Mouse (Mus musculus): ENCODE measurements at regions not wholly inside any gene's neighbourhood (a gene's known extent, or its start where the extent isn't known, plus 50 kb on each side); places are given as distances from the start of the nearest gene placed in this dataset.

- Histone ChIP-seq H3K4me1 (replicated peaks; ENCODE audit: control insufficient read depth, insufficient read depth, low read length) (no peaks in the 10 kb centered on the region), H3K9ac (ENCODE audit: low read depth, low read length) (no peak overlapping the region), H3K4me2 (replicated peaks; ENCODE audit: low read depth) (no peak overlapping the region), H3K27me3 (replicated peaks; ENCODE audit: control insufficient read depth, insufficient read depth, low read length) (no peaks in the 10 kb centered on the region), H3K36me3 (ENCODE audit: control insufficient read depth, insufficient read depth) (no peaks in the 10 kb centered on the region), H3K9me3 (ENCODE audit: control insufficient read depth) (no peaks in the 10 kb centered on the region), H3K4me3 (ENCODE audit: low read depth, low read length) (no peak overlapping the region), H3K27ac (ENCODE audit: low read depth, low read length) (no peak overlapping the region)
- 71% methylated on average over 3 of the region's 3 CpGs for WGBS
- no peak for ATAC-seq
- no peak for TF ChIP-seq CTCF (IDR thresholded peaks at IDR 0.05; ENCODE audit: low read depth)
Measured at GRCm38 (mm10) chr2:72627915-72628314, 152.0 kb downstream of the Cdca7 start.

DNA sequence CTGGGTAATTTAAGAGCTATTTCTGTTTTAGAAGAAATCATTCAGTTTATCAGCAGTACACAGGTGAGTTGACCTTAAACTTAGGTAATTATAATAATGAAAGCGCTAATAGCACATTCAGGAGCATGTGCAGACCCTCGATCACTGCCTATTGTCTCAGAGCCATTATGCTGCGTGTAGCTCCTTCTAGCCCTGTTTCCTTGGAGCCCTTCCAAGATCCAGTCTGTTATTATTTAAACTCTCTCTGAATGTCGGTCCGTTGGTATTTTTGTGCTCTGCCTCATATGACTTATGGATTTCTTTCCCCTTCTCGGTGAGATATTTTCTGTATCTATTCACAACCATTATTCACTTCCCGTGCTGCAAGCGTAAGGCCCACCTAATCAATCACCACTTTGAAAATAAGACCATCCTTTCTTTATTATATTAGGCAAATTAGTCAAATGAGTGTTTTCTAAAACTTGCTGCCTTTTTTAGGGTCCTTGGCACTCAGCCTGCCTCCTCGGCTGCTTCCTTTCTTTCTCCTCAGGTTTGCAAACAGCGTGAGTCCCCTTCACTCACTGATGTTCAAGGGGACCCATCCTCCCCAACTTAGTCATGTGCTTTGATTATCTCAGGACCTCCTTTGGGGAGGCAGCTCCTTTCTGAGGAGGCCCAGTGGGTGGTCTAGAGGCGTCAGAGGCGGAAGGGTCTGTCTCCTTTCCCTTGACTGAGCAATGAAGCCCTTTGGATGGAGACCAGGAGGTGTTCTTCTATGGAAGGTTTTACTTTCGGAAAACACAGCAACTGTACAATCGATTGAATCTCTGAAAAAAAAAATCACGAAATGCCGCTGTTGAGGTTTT, 152.9 kb downstream of the Cdca7 start:
- Histone ChIP-seq H3K36me3 (ENCODE audit: control insufficient read depth, insufficient read depth) (no peaks in the 10 kb centered on the region), H3K27ac (ENCODE audit: low read depth, low read length) (no peak overlapping the region), H3K4me2 (replicated peaks; ENCODE audit: low read depth) (peak overlapping the region; percentile 21; the same call in 1 of the 2 replicates), H3K27me3 (replicated peaks; ENCODE audit: control insufficient read depth, insufficient read depth, low read length) (no peaks in the 10 kb centered on the region), H3K4me3 (ENCODE audit: low read depth, low read length) (0 out of 2 replicates have a peak overlapping the region, but pooled peaks have one; percentile 2), H3K4me1 (replicated peaks; ENCODE audit: control insufficient read depth, insufficient read depth, low read length) (no peaks in the 10 kb centered on the region), H3K9ac (ENCODE audit: low read depth, low read length) (no peak overlapping the region), H3K9me3 (ENCODE audit: control insufficient read depth) (no peaks in the 10 kb centered on the region)
- 53% methylated on average over 16 of the region's 16 CpGs for WGBS
- ATAC-seq: no peak
- no peak for TF ChIP-seq CTCF (IDR thresholded peaks at IDR 0.05; ENCODE audit: low read depth)

- no peak overlapping the region for H3K27ac ChIP-seq (ENCODE audit: low read depth, low read length)
- H3K9me3 ChIP-seq (ENCODE audit: control insufficient read depth): no peaks in the 10 kb centered on the region
- 73% methylated on average over 14 of the region's 14 CpGs for WGBS
- H3K4me1 ChIP-seq (replicated peaks; ENCODE audit: control insufficient read depth, insufficient read depth, low read length): no peaks in the 10 kb centered on the region
- no peak overlapping the region for H3K9ac ChIP-seq (ENCODE audit: low read depth, low read length)
- no peak overlapping the region for H3K4me2 ChIP-seq (replicated peaks; ENCODE audit: low read depth)
- H3K36me3 ChIP-seq (ENCODE audit: control insufficient read depth, insufficient read depth): no peaks in the 10 kb centered on the region
- no peak overlapping the region for H3K4me3 ChIP-seq (ENCODE audit: low read depth, low read length)
- ATAC-seq: no peak
- no peaks in the 10 kb centered on the region for H3K27me3 ChIP-seq (replicated peaks; ENCODE audit: control insufficient read depth, insufficient read depth, low read length)
- TF ChIP-seq CTCF (IDR thresholded peaks at IDR 0.05; ENCODE audit: low read depth): no peak
Measured at GRCm38 (mm10) chr2:72629691-72630461, 153.9 kb downstream of the Cdca7 start.

DNA sequence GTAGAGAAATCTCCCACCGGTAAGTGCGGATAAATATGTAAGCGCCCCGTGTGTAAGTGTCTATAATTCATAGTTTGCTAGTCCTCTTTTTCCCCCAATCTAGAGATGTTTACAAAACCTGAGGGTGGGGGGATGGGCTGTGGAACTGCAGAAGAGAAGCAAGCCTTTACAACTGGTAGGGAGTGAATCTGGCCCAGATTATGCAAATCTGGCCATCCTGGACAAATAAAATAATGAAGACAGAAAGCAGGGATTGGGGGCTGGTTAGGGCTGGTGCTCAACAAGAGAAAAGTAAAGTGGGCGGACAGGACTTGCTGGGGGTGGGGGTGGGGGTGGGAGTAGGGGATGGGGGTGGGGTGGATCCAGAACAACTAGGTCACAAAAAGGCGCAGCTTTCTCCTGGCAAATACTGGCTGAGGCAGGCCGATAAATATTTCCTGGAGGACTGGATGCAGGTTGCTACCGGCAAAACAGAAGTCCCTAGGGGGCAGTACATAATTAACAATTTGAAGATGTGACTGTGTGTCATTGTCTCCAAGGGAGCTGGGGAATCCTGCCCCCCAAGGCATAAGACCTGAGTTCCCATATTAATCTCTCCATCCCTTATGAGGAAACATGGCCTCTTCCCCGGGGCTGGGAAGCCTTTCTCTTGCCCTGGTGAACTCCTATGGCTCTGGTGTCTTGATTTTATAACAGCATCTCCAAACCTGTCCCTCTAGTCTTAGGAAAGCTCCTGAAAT, 162.1 kb downstream of the Cdca7 start:
- Histone ChIP-seq H3K4me1 (replicated peaks; ENCODE audit: control insufficient read depth, insufficient read depth, low read length) (no peaks in the 10 kb centered on the region), H3K9me3 (ENCODE audit: control insufficient read depth) (no peaks in the 10 kb centered on the region), H3K36me3 (ENCODE audit: control insufficient read depth, insufficient read depth) (no peaks in the 10 kb centered on the region), H3K4me3 (ENCODE audit: low read depth, low read length) (no peak overlapping the region), H3K9ac (ENCODE audit: low read depth, low read length) (no peak overlapping the region), H3K27me3 (replicated peaks; ENCODE audit: control insufficient read depth, insufficient read depth, low read length) (no peaks in the 10 kb centered on the region), H3K4me2 (replicated peaks; ENCODE audit: low read depth) (no peak overlapping the region), H3K27ac (ENCODE audit: low read depth, low read length) (no peak overlapping the region)
- TF ChIP-seq CTCF (IDR thresholded peaks at IDR 0.05; ENCODE audit: low read depth): peak; percentile 46
- no peak for ATAC-seq
- 52% methylated on average over 9 of the region's 9 CpGs for WGBS

DNA sequence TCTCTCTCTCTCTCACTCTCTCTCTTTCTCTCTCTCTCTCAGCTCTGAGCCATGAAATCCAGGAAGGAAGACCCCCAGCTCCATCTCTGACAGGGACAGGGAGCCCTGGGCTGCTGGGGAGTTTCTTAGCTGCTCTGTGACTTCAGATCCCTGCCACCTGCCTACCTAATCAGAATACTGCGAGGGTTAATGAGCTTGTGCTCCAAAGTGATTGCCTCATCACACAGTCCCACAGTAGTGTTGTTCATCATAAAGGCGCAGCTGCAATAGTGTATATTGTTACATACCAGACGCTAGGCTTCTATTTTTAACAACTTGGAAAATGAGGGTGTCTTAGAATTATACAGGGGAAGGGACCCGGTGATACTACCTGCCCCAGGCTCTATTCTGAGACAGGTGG, 163.1 kb downstream of the Cdca7 start:
- Histone ChIP-seq H3K9me3 (ENCODE audit: control insufficient read depth) (no peaks in the 10 kb centered on the region), H3K36me3 (ENCODE audit: control insufficient read depth, insufficient read depth) (no peaks in the 10 kb centered on the region), H3K4me3 (ENCODE audit: low read depth, low read length) (no peak overlapping the region), H3K4me2 (replicated peaks; ENCODE audit: low read depth) (no peak overlapping the region), H3K27me3 (replicated peaks; ENCODE audit: control insufficient read depth, insufficient read depth, low read length) (no peaks in the 10 kb centered on the region), H3K27ac (ENCODE audit: low read depth, low read length) (no peak overlapping the region), H3K4me1 (replicated peaks; ENCODE audit: control insufficient read depth, insufficient read depth, low read length) (no peaks in the 10 kb centered on the region), H3K9ac (ENCODE audit: low read depth, low read length) (no peak overlapping the region)
- WGBS: 41% methylated on average over 4 of the region's 4 CpGs
- no peak for TF ChIP-seq CTCF (IDR thresholded peaks at IDR 0.05; ENCODE audit: low read depth)
- no peak for ATAC-seq

- ATAC-seq: no peak
- no peaks in the 10 kb centered on the region for H3K4me1 ChIP-seq (replicated peaks; ENCODE audit: control insufficient read depth, insufficient read depth, low read length)
Measured at GRCm38 (mm10) chr2:72641228-72641627, 165.3 kb downstream of the Cdca7 start.

More at GRCm38 (mm10) chr2:72641228-72641627, 165.3 kb downstream of the Cdca7 start:
- no peak overlapping the region for H3K27ac ChIP-seq (ENCODE audit: low read depth, low read length)
- no peak overlapping the region for H3K9ac ChIP-seq (ENCODE audit: low read depth, low read length)
- no peak overlapping the region for H3K4me3 ChIP-seq (ENCODE audit: low read depth, low read length)
- no peaks in the 10 kb centered on the region for H3K27me3 ChIP-seq (replicated peaks; ENCODE audit: control insufficient read depth, insufficient read depth, low read length)
- H3K4me2 ChIP-seq (replicated peaks; ENCODE audit: low read depth): no peak overlapping the region
- no peaks in the 10 kb centered on the region for H3K36me3 ChIP-seq (ENCODE audit: control insufficient read depth, insufficient read depth)
- no peaks in the 10 kb centered on the region for H3K9me3 ChIP-seq (ENCODE audit: control insufficient read depth)
- no peak for TF ChIP-seq CTCF (IDR thresholded peaks at IDR 0.05; ENCODE audit: low read depth)

Data from intestine, postnatal 0 days (tissue).